Mouse (Mus musculus): ENCODE results near the gene Tmem258. TPM values are rescaled to one million over a fixed set of nuclear protein-coding genes. Genes with fewer than 3 reads are reported as not detected.
"Not testable (repeated sequence)": the region's sequence is repeated elsewhere in the genome, so short reads cannot be mapped to it uniquely, and the experiment has no call there.

The Tmem258 gene
- total and polyA plus RNA-seq, 2 experiments from 2014 or later = 61.4 to 279 TPM

GRCm38 (mm10) chr19:10168441-10168840 lies 35.4 kb upstream of the Tmem258 start:
- no peak for DNase-seq (ENCODE audit: low spot score)
- Histone ChIP-seq H3K9ac (replicated peaks; ENCODE audit: low read length, poor library complexity, severe bottlenecking) (no peak overlapping the region), H3K4me3 (ENCODE audit: low read depth, low read length) (no peak overlapping the region), H3K27me3 (ENCODE audit: insufficient read depth, low read length) (no peaks in the 10 kb centered on the region), H3K27ac (ENCODE audit: low read depth, low read length) (no peak overlapping the region), H3K4me1 (ENCODE audit: insufficient read depth, low read length) (no peaks in the 10 kb centered on the region), H3K36me3 (ENCODE audit: insufficient read depth, low read length) (no peaks in the 10 kb centered on the region), H3K9me3 (ENCODE audit: low read length) (no peaks in the 10 kb centered on the region), H3K4me2 (ENCODE audit: low read depth, low read length, poor library complexity, severe bottlenecking) (no peak overlapping the region)
- no peak for ATAC-seq (ENCODE audit: low FRiP score)
- 82% methylated on average over 3 of the region's 3 CpGs for WGBS
- no peak for TF ChIP-seq CTCF (IDR thresholded peaks at IDR 0.05)

GRCm38 (mm10) chr19:10169179-10169578 lies 34.6 kb upstream of the Tmem258 start:
- Histone ChIP-seq H3K27me3 (ENCODE audit: insufficient read depth, low read length) (no peaks in the 10 kb centered on the region), H3K9ac (replicated peaks; ENCODE audit: low read length, poor library complexity, severe bottlenecking) (no peak overlapping the region), H3K9me3 (ENCODE audit: low read length) (no peaks in the 10 kb centered on the region), H3K36me3 (ENCODE audit: insufficient read depth, low read length) (no peaks in the 10 kb centered on the region), H3K4me1 (ENCODE audit: insufficient read depth, low read length) (no peaks in the 10 kb centered on the region), H3K27ac (ENCODE audit: low read depth, low read length) (no peak overlapping the region), H3K4me2 (ENCODE audit: low read depth, low read length, poor library complexity, severe bottlenecking) (no peak overlapping the region), H3K4me3 (ENCODE audit: low read depth, low read length) (no peak overlapping the region)
- DNase-seq (ENCODE audit: low spot score) = no peak
- ATAC-seq (ENCODE audit: low FRiP score) = no peak
- no peak for TF ChIP-seq CTCF (IDR thresholded peaks at IDR 0.05)

DNA sequence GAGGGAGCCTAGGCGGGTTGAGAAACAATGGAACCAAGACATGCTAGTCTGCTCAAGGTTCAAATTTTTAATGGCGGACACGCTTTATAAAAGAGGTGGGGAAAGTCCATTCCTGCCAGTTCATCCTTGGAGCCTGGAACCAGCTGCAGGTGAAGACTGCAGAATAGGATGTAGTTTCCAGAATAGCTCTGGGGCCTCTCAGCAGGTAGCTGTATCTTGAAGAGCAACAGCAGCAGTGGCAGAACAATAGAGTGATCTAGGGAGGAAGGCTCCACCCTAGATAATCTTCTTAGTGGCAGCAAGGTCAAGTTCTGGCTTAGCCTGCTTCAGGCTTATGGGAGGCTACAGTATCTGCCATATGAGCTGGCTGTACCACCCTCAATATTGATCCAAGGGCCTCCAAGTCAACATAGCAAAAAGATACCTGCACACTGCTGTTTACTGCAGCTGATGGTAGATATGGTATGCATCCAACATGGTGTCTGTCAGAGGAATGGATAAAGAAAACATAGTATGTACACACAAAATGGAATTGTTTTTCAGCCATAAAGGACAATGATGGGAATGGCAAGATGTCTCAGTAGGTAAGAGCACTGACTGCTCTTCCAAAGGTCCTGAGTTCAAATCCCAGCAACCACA lies 34.0 kb upstream of the Tmem258 start:
- H3K4me3 ChIP-seq (ENCODE audit: low read depth, low read length); H3K4me1 ChIP-seq (ENCODE audit: insufficient read depth, low read length); DNase-seq (ENCODE audit: low spot score); H3K36me3 ChIP-seq (ENCODE audit: insufficient read depth, low read length); H3K27me3 ChIP-seq (ENCODE audit: insufficient read depth, low read length); H3K9me3 ChIP-seq (ENCODE audit: low read length); H3K4me2 ChIP-seq (ENCODE audit: low read depth, low read length, poor library complexity, severe bottlenecking); ATAC-seq (ENCODE audit: low FRiP score); H3K27ac ChIP-seq (ENCODE audit: low read depth, low read length); H3K9ac ChIP-seq (replicated peaks; ENCODE audit: low read length, poor library complexity, severe bottlenecking): not testable (repeated sequence)
- 81% methylated on average over 3 of the region's 3 CpGs for WGBS

GRCm38 (mm10) chr19:10170466-10170865 lies 33.3 kb upstream of the Tmem258 start:
- H3K36me3 ChIP-seq (ENCODE audit: insufficient read depth, low read length) = no peaks in the 10 kb centered on the region
- 16% methylated on average over 1 of the region's 1 CpGs for WGBS
- no peak overlapping the region for H3K9ac ChIP-seq (replicated peaks; ENCODE audit: low read length, poor library complexity, severe bottlenecking)
- H3K9me3 ChIP-seq (ENCODE audit: low read length) = no peaks in the 10 kb centered on the region
- H3K4me3 ChIP-seq (ENCODE audit: low read depth, low read length) = no peak overlapping the region
- no peaks in the 10 kb centered on the region for H3K27me3 ChIP-seq (ENCODE audit: insufficient read depth, low read length)
- DNase-seq (ENCODE audit: low spot score) (no peak), ATAC-seq (ENCODE audit: low FRiP score) (no peak)
- TF ChIP-seq CTCF (IDR thresholded peaks at IDR 0.05) = no peak
- H3K4me2 ChIP-seq (ENCODE audit: low read depth, low read length, poor library complexity, severe bottlenecking) = no peak overlapping the region
- no peaks in the 10 kb centered on the region for H3K4me1 ChIP-seq (ENCODE audit: insufficient read depth, low read length)
- no peak overlapping the region for H3K27ac ChIP-seq (ENCODE audit: low read depth, low read length)

DNA sequence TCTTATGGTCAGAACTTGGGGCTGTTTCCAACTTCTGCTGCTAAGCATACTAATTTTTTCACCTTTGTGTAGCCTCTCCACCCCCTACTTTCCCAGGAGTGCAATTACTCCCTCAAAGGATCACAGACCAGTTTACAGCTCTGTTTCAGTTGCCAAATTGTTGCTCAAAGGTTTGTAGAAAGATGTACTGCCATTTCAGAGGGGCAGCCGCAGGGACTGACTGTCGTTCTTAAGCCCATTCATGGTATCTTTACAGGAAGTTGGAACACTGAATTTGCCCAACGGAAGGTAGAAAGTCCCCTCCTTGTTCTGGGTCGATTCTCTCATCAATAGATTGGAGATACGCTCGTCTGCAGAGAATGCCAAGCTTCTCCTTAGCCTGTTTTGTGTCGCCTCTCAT lies 32.5 kb upstream of the Tmem258 start:
- Histone ChIP-seq H3K9me3 (ENCODE audit: low read length) (no peaks in the 10 kb centered on the region), H3K4me3 (ENCODE audit: low read depth, low read length) (no peak overlapping the region), H3K4me2 (ENCODE audit: low read depth, low read length, poor library complexity, severe bottlenecking) (no peak overlapping the region), H3K36me3 (ENCODE audit: insufficient read depth, low read length) (no peaks in the 10 kb centered on the region), H3K9ac (replicated peaks; ENCODE audit: low read length, poor library complexity, severe bottlenecking) (no peak overlapping the region), H3K27ac (ENCODE audit: low read depth, low read length) (no peak overlapping the region), H3K27me3 (ENCODE audit: insufficient read depth, low read length) (no peaks in the 10 kb centered on the region), H3K4me1 (ENCODE audit: insufficient read depth, low read length) (no peaks in the 10 kb centered on the region)
- no peak for DNase-seq (ENCODE audit: low spot score)
- ATAC-seq (ENCODE audit: low FRiP score) = no peak
- WGBS = 86% methylated on average over 7 of the region's 7 CpGs
- TF ChIP-seq CTCF (IDR thresholded peaks at IDR 0.05) = no peak

GRCm38 (mm10) chr19:10171846-10172245 lies 32.0 kb upstream of the Tmem258 start:
- Histone ChIP-seq H3K4me2 (ENCODE audit: low read depth, low read length, poor library complexity, severe bottlenecking) (no peak overlapping the region), H3K27me3 (ENCODE audit: insufficient read depth, low read length) (no peaks in the 10 kb centered on the region), H3K27ac (ENCODE audit: low read depth, low read length) (no peak overlapping the region), H3K36me3 (ENCODE audit: insufficient read depth, low read length) (no peaks in the 10 kb centered on the region), H3K4me3 (ENCODE audit: low read depth, low read length) (no peak overlapping the region), H3K9me3 (ENCODE audit: low read length) (no peaks in the 10 kb centered on the region), H3K9ac (replicated peaks; ENCODE audit: low read length, poor library complexity, severe bottlenecking) (no peak overlapping the region), H3K4me1 (ENCODE audit: insufficient read depth, low read length) (no peaks in the 10 kb centered on the region)
- DNase-seq (ENCODE audit: low spot score) (no peak), ATAC-seq (ENCODE audit: low FRiP score) (no peak)
- no peak for TF ChIP-seq CTCF (IDR thresholded peaks at IDR 0.05)
